Mouse (Mus musculus): ENCODE results near the gene Slc24a4.

DNA sequence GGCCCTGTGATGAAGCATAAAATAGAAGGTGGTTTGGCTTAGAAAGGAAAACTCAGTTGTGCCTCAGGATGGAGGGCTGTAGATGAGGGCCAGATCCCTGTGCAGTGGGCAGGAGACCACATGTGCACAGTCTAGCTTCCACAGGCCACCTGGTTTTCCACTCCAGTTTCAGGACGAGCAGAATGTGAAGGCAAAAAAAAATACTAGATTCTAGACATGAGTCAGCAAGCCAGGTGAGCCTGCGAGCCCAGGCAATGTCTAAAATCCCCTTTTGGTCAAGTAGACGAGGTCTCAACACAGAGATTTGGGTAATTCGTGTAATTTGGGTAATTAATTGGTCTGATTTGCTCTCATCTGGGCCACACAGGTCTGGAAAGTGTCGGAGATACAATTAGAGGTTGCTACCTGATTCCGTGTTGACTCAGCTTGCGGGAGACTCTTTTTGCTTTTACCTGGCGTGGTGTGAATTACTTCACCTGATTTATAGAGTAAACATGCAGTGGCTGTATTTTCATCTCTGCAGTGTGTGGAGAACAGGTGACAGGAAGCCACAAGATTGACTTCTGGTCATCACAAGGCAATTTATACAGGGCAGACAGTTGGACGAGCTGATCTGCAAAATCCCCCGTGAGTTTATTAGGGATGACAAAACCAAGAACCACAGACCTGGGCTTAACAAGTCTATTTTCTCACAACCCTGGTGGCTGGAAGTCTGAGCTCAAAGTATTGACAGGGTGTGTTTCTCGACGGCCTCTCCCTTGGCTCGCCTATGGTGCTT, 45.7 kb upstream of the Slc24a4 start:
- TF ChIP-seq EP300 (IDR thresholded peaks at IDR 0.05; ENCODE audit: insufficient read depth, low read depth, low read length) = no peak
- no peak for TF ChIP-seq CTCF (IDR thresholded peaks at IDR 0.05)
